ENCODE assay signal across 8 mouse cellular contexts in the genomic region with DNA sequence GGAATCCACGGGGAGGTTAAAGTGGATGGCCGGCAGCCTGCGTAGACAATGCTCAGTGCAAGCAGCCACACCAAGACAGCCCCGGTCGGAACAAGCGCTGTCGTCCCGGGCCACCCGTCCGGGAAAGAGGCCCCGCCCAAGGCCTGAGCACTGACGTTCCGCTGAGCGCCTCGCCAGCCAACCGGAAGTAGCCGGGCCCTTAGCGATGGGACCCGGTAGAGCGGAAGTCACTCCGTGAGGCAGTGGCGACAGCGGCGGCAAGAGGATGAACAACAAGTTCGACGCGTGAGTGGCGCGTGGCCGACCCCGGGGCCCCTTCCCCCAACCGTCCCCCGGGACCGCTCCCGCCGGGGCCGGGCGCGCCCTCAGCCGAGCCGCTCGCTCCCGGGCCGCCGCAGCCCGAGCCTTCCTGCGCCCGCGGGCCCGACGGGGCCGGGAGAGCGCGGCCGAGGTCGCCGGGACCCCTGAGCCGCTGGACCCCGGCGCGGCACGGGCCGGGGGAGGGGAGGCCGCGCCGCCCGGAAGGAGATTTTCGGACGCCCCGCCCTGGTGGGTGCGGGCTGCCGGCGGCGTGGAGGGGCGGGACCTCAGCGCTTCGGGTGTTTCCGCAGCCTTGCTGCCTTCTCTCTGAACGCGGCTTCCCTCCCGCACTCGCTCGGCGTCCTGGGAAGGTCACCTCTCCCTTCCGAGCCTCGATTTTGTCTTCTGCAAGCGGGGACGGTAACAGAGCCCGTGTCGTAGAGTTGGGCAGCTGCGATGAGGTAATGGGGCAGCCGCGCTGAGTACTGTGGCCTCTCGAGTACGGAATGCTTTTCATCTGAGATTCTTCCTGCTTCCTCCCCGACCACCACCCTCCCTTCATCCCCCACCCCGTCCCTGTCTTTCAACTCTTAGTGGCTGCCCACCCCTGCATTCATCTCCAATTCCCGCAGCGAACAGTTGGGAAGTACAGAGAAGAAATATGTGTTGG. TPM values are rescaled to one million over a fixed set of nuclear protein-coding genes. Genes with fewer than 3 reads are reported as not detected.
DNase-seq lines count a peak whose midpoint lies in the region; ATAC-seq lines count a peak whose summit lies in the region.

A gene (plus strand): TSS at position 180 of the 970 bp plus-strand sequence.

- ATAC-seq in inflammation-experienced regulatory T-cells, adult 6 months = peak; percentile 92
- peak; percentile 91 for ATAC-seq in megakaryocyte-erythroid progenitor cell, adult 5-6 weeks (replicated peaks; ENCODE audit: low FRiP score, low TSS enrichment, poor library complexity, severe bottlenecking)

- DNase-seq in adrenal gland, adult (ENCODE audit: inconsistent age in 2 of 2, low spot score in 1 of 2) = peak; percentile 96 to 97
- peak; percentile 97 for DNase-seq in embryo, embryonic 10.5 days (ENCODE audit: low spot score)
- peak; percentile 97 for DNase-seq in gastrocnemius, postnatal 14 days
- DNase-seq in left cerebral cortex, postnatal 10 days (ENCODE audit: extremely low spot score in 1 of 2, low spot score in 2 of 2) = peak; percentile 92 to 98
- peak; percentile 92 for DNase-seq in right cerebral cortex, postnatal 25 days
- peak; percentile 91 to 96 for DNase-seq in urinary bladder, postnatal 4 days (ENCODE audit: low spot score in 2 of 2)

- intact Hi-C loops in gastrocnemius, postnatal 14 days (cut with DNase I; ENCODE audit: low total_unique reads) = no loop called here
- intact Hi-C loops in left cerebral cortex, postnatal 10 days (cut with DNase I) = no loop called here

RNA-seq across cellular contexts. Expression of the gene that starts here (rescaled TPM):
- total RNA-seq in gastrocnemius, postnatal 14 days (2021) = 10 to 100 TPM; 54.3 to 61.6 TPM
- polyA plus RNA-seq in inflammation-experienced regulatory T-cells, adult 6 months (2017; shearing (Covaris generic)) = 100 to 1,000 TPM in 2 of 3 experiments, 10 to 100 TPM in 1; 95.8 to 185 (median 116) TPM
- total RNA-seq in left cerebral cortex, postnatal 10 days (2021) = 10 to 100 TPM; 83.2 to 84.2 TPM
- total RNA-seq in megakaryocyte-erythroid progenitor cell, adult 5-6 weeks (2014; fragmentation: Nextera tagmentation) = 104 and 149 TPM in 2 replicates
- total RNA-seq in megakaryocyte-erythroid progenitor cell, adult 5-6 weeks (2017) = 241 and 258 TPM in 2 replicates

Comparison
In these comparisons a context has a peak if more than half of its experiments do, and no peak if none do; other contexts are left out.
1. Peak in every context shown above with its lines: DNase-seq and ATAC-seq.